Mouse (Mus musculus) CD8-positive naive resting alpha-beta T cell, adult 2 months (primary cell): ENCODE results near the gene Slc35e3.

Source experiments
- DNase-seq, 2 experiments: peaks; one replicate each; pipeline ENCODE4 v3.0.0; 2022; ENCODE audit warnings: low read depth in 2 of 2, low spot score in 2 of 2

The Slc35e3 gene

GRCm38 (mm10) chr10:117746297-117746883, at the start of gene Slc35e3:
Gene Slc35e3, minus strand, starts transcription at chr10:117746365.
- DNase-seq = peak; percentile 88 to 95

DNA sequence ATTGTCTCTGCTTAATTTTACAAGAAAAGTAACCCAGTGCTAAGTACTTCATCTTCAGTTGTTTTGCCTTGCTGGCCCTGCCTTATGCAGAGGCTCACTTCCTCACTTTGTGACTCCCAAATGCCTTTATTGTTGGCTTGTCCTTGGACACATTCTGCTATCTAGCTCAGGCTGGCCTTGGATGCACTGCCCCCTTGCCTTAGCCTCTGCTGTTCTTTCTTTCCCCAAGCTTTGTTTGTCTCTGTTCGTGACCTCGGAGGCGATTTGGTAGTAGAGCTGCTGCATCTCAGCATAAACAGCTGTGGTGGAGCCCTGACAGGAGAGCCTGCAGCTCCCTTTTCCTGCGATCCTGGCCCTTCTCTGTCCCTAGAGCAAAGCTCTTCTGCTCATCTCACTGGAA, 49.0 kb upstream of the Slc35e3 start:
- DNase-seq = no peak

GRCm38 (mm10) chr10:117793436-117794030, 47.4 kb upstream of the Slc35e3 start:
- DNase-seq = no peak

- peak; percentile 100 for DNase-seq
Measured at GRCm38 (mm10) chr10:117792141-117793091, 46.3 kb upstream of the Slc35e3 start, which contains the start of gene Nup107. Gene Nup107, minus strand, starts transcription at chr10:117792705.

DNA sequence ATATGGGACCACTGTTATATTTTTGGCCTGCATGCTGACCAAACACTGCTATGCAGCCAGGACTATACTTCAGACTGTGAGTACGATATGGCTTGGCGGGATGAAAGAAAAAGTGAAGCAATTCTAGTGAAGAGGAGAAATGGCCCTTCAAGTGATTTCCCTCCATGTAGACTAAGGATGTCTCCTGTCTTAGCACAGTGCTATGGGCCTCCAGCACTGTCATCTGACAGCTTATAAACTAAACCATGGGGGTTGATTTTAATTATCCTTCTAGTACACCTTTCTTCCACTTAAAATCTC, 45.0 kb upstream of the Slc35e3 start:
- no peak for DNase-seq

- no peak for DNase-seq
Measured at GRCm38 (mm10) chr10:117790421-117791170, 44.4 kb upstream of the Slc35e3 start.

DNA sequence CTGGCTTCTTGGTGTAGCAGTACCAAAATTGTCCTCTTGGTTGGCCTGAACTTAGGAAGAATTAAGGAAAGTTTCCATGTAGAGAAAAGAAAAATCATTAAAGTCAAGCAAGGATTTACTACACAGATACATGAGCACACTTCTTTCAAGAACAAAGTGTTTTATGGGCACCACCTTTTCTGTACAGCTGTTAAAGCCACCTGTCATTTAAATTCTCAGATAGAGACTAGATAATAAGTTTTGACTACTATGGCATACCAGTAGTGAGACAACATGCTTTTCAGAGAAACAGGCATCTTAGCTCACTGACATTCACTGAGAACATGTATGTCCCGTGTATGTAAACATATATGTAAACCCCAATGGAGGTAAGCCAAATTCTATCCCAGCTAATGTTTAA, 43.8 kb upstream of the Slc35e3 start:
- DNase-seq = no peak

DNA sequence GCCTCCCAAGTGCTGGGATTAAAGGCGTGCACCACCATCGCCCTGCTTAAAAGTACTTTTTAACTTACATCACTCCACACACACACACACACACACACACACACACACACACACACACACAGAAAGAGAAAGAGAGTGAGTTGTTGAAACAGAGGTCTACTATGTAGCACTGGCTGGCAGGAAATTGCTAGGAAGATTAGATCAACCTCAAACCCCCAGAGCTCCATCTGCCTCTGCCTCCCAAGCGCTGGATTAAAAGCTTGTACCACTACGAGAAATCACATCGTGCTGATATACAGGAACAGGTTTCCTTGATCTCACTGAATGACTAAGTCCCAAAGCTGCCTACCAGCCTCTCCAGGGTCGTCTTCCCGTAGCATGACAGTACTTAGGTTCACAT, 38.5 kb upstream of the Slc35e3 start:
- DNase-seq = peak in 1 of 2 experiments; percentile 44

GRCm38 (mm10) chr10:117783786-117784420, 37.7 kb upstream of the Slc35e3 start:
- no peak for DNase-seq

- no peak for DNase-seq
Measured at GRCm38 (mm10) chr10:117782491-117783260, 36.5 kb upstream of the Slc35e3 start.

- no peak for DNase-seq
Measured at GRCm38 (mm10) chr10:117782056-117782455, 35.9 kb upstream of the Slc35e3 start.

GRCm38 (mm10) chr10:117781021-117781725, 35.0 kb upstream of the Slc35e3 start:
- no peak for DNase-seq

- no peak for DNase-seq
Measured at GRCm38 (mm10) chr10:117780306-117780911, 34.2 kb upstream of the Slc35e3 start.

DNA sequence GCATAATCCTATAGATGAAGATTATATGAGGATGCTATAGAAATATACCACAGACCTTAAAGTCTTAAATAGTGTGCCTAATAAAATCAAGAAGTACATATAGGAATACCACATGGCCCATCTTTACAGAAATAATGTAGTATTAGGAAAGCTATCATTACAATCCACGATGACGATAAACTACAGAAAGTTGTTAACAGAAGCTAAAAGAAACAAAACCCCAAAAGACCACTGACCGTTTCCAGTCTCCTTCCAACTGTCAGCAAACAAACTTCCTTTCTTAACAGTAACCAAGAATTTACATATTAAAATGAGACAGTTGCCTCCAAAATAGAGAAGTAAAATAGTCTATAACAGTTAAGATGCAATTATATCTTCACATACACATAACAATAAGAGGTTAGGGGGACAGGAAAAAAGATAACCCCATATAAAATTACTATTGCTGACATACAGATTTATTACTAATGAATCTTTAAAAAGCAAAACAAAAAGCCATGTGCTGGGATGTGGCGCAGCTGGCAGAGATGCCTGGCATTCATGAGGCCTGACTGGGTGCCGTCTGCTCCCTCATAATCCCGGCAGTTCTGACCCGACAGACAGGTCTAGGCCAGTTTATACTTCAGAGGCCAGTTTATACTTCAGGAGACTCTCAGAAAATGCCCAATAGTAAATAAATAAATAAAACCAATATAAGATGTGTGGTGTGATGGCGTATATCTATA, 33.6 kb upstream of the Slc35e3 start:
- DNase-seq = no peak

DNA sequence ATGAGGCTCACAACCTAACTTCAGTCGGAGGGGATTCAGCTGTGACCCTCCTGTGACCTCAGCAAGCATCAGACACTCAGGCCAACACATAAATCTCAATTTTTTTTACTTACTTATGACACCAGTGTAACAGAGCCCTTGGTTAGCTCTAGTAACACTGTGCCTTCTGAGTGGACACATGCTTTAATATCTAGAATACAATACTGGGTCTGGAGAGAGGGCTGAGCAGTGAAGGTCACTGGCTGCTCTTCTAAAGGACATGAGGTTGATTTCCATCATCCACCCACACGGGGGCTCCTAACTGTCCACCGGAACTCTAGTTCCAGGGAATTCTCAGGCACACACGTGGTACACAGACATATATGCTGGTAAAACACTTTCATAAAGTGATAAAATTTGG, 32.8 kb upstream of the Slc35e3 start:
- no peak for DNase-seq

DNA sequence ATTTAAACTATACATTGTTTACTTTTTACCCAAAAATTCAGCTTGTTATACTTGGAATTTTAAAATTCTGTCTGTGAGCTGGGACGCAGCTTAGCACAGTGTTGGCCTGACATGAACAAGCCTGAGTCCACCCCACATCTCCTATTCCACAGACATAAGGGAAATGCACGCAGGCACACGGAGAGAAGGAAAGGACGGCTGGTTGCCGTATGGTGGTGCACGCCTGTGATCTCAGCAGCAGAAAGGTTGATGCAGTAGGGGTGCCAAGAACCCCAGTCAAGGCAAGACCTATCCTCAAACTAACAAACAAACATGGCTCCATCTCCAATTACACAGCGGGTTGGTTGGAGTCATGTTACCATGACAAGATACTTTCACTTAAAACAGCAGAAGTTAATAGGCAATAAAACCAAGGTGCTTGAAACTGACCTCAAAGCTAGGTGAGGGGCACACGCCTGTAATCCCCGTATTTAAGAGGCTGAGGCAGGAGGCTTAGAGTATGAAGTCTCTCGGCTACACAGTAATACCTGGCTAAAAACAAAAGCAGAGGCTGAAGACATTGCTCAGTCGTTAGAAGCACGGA, 32.3 kb upstream of the Slc35e3 start:
- no peak for DNase-seq

GRCm38 (mm10) chr10:117777501-117778327, 31.5 kb upstream of the Slc35e3 start:
- no peak for DNase-seq
